In the genomic region with DNA sequence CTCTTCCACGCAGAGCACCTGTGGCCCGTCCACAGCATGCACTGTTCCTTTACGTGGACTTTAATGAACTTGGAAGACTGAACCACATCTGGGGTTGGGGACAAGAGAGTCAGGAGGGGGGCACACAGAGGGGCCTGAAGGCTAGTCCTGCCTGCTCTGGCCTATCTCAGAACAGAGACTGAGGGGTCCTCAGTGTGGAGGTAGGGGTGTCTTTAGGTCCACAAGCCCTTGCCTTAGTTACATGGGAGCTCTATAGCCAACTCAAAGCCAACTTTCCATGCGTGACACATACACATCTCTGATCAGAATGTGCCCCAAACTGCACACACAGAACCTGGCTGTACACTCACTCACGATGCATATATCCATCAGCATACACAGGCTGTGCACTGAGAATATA, we compare ENCODE assay signal across 17 mouse cellular contexts. TPM values are rescaled to one million over a fixed set of nuclear protein-coding genes. Genes with fewer than 3 reads are reported as not detected.
DNase-seq lines count a peak whose midpoint lies in the region; ATAC-seq and TF ChIP-seq lines count a peak whose summit lies in the region.
"Had no signal": no experiment of that assay in that cellular context is flagged by ENCODE, and none has a peak within 500 bp of the region (broad histone marks: within the 10 kb centered on the region; RNA-seq: fewer than 3 reads in every experiment).

No protein-coding gene starts in this region.

- H3K4me1 ChIP-seq in forebrain, embryonic 11.5 days (replicated peaks; ENCODE audit: control insufficient read depth, insufficient read depth, low read length) = peaks cover 49% of the 10 kb centered on the region
- peaks cover 61% of the 10 kb centered on the region for H3K4me1 ChIP-seq in hindbrain, embryonic 14.5 days (replicated peaks; ENCODE audit: control insufficient read depth, insufficient read depth, low read length)
- H3K4me1 ChIP-seq in midbrain, postnatal 0 days (ENCODE audit: insufficient read depth, low read length) = no peaks in the 10 kb centered on the region

- no peak for TF ChIP-seq CTCF in midbrain, postnatal 0 days (IDR thresholded peaks at IDR 0.05)

- H3K9ac ChIP-seq in forebrain, embryonic 11.5 days (ENCODE audit: low read length) = peak overlapping the region; percentile 98
- H3K9ac ChIP-seq in hindbrain, embryonic 14.5 days = peak overlapping the region; percentile 93
- peak overlapping the region; percentile 86; the same call in 1 of the 2 replicates for H3K9ac ChIP-seq in midbrain, postnatal 0 days (replicated peaks; ENCODE audit: low read length, poor library complexity, severe bottlenecking)

- H3K27me3 ChIP-seq in forebrain, embryonic 11.5 days (ENCODE audit: control insufficient read depth, insufficient read depth, low read length) = peaks cover 27% of the 10 kb centered on the region
- peaks cover 30% of the 10 kb centered on the region for H3K27me3 ChIP-seq in hindbrain, embryonic 14.5 days (ENCODE audit: control insufficient read depth, insufficient read depth, low read length)
- H3K27me3 ChIP-seq in midbrain, postnatal 0 days (ENCODE audit: insufficient read depth, low read length) = peaks cover 22% of the 10 kb centered on the region; the same call in 1 of the 2 replicates

- no peaks in the 10 kb centered on the region for H3K9me3 ChIP-seq in forebrain, embryonic 11.5 days (ENCODE audit: control insufficient read depth, low read length)
- no peaks in the 10 kb centered on the region for H3K9me3 ChIP-seq in hindbrain, embryonic 14.5 days (ENCODE audit: control insufficient read depth, low read length)
- no peaks in the 10 kb centered on the region for H3K9me3 ChIP-seq in midbrain, postnatal 0 days (ENCODE audit: low read length)
- H3K9me3 ChIP-seq: kidney, embryonic 15.5 days; limb, embryonic 13.5 days had no signal

- WGBS in forebrain, embryonic 11.5 days = 13% methylated on average over 5 of the region's 5 CpGs
- WGBS in hindbrain, embryonic 14.5 days = 15% methylated on average over 5 of the region's 5 CpGs
- 25% methylated on average over 5 of the region's 5 CpGs for WGBS in midbrain, postnatal 0 days

- H3K36me3 ChIP-seq in forebrain, embryonic 11.5 days (ENCODE audit: control insufficient read depth, insufficient read depth, low read length) = no peaks in the 10 kb centered on the region
- H3K36me3 ChIP-seq in hindbrain, embryonic 14.5 days (replicated peaks; ENCODE audit: control insufficient read depth, insufficient read depth) = no peaks in the 10 kb centered on the region
- H3K36me3 ChIP-seq in midbrain, postnatal 0 days (ENCODE audit: insufficient read depth, low read length) = no peaks in the 10 kb centered on the region
- H3K36me3 ChIP-seq: kidney, embryonic 15.5 days; limb, embryonic 13.5 days had no signal

- DNase-seq in cerebellum, adult 8-10 months = peak; percentile 26
- no peak for DNase-seq in cerebellum, postnatal 10 days
- DNase-seq in forebrain, embryonic 11.5 days (ENCODE audit: low spot score) = no peak
- no peak for DNase-seq in hindbrain, embryonic 14.5 days (ENCODE audit: low spot score)
- peak; percentile 2 for DNase-seq in midbrain, postnatal 0 days (ENCODE audit: low spot score)
- DNase-seq in frontal cortex, postnatal 14 days (ENCODE audit: low spot score in 2 of 2) = no peak
- no peak for DNase-seq in adrenal gland, adult 2 months
- no peak for DNase-seq in kidney, postnatal 36 days
- DNase-seq: layer of hippocampus, postnatal 36 days; lung, adult 18-20 months had no signal

- no peak for ATAC-seq in forebrain, embryonic 11.5 days (replicated peaks; ENCODE audit: low FRiP score)
- no peak for ATAC-seq in hindbrain, embryonic 14.5 days (ENCODE audit: low FRiP score)
- ATAC-seq in midbrain, postnatal 0 days (ENCODE audit: low FRiP score) = no peak

- peak overlapping the region; percentile 55 for H3K4me3 ChIP-seq in forebrain, embryonic 11.5 days (ENCODE audit: low read depth, low read length)
- H3K4me3 ChIP-seq in hindbrain, embryonic 14.5 days (replicated peaks; ENCODE audit: low read length) = peak overlapping the region; percentile 58
- peak overlapping the region; percentile 49 for H3K4me3 ChIP-seq in midbrain, postnatal 0 days (ENCODE audit: low read depth, low read length)

- peak overlapping the region; percentile 94 for H3K4me2 ChIP-seq in forebrain, embryonic 11.5 days (ENCODE audit: low read depth, low read length, severe bottlenecking)
- H3K4me2 ChIP-seq in hindbrain, embryonic 14.5 days (replicated peaks) = peak overlapping the region; percentile 94
- H3K4me2 ChIP-seq in midbrain, postnatal 0 days (ENCODE audit: low read depth, low read length, poor library complexity, severe bottlenecking) = peak overlapping the region; percentile 83

- peak overlapping the region; percentile 99 for H3K27ac ChIP-seq in forebrain, embryonic 11.5 days (ENCODE audit: low read depth, low read length)
- H3K27ac ChIP-seq in hindbrain, embryonic 14.5 days = peak overlapping the region; percentile 98
- H3K27ac ChIP-seq in midbrain, postnatal 0 days (ENCODE audit: low read depth, low read length) = peak overlapping the region; percentile 67
- H3K27ac ChIP-seq: kidney, embryonic 15.5 days; limb, embryonic 13.5 days had no signal

RNA-seq across cellular contexts. Expression of a gene that starts 52.9 kb away (rescaled TPM):
- polyA plus RNA-seq in forebrain, embryonic 11.5 days (2014; fragmentation: Nextera tagmentation; extraction: Ambion mirVana) = 0.36 TPM in 1 of 2 replicates, not detected in the other
- polyA plus RNA-seq in hindbrain, embryonic 14.5 days (2014; fragmentation: Nextera tagmentation; extraction: Ambion mirVana) = 0.48 and 0.76 TPM in 2 replicates
- 0.94 and 1.0 TPM in 2 replicates for total RNA-seq in midbrain, postnatal 0 days (2014; rRNA removed)
- 0.21 and 0.41 TPM in 2 replicates for polyA plus RNA-seq in midbrain, postnatal 0 days (2015; fragmentation: Nextera tagmentation; extraction: Ambion mirVana)
- total RNA-seq in adrenal gland, adult 2 months (2021) = 10 to 100 TPM in 1 of 2 experiments, 1 to 10 TPM in 1; 8.5 to 18.3 TPM
- 0.76 and 1.8 TPM in 2 replicates for polyA plus RNA-seq in adrenal gland, adult 2 months (2012; rRNA removed)
- total RNA-seq: heart, adult 8-10 months; hematopoietic stem cell, adult 5-6 weeks; layer of hippocampus, postnatal 36 days; megakaryocyte progenitor cell, adult 5-6 weeks; neutrophil, adult 5-6 weeks had no signal
- polyA plus RNA-seq: frontal cortex, adult 2 months had no signal

RNA-seq across cellular contexts. Expression of a gene that starts 59.5 kb away (rescaled TPM):
- 17.3 and 19.7 TPM in 2 replicates for polyA plus RNA-seq in forebrain, embryonic 11.5 days (2014; fragmentation: Nextera tagmentation; extraction: Ambion mirVana)
- polyA plus RNA-seq in hindbrain, embryonic 14.5 days (2014; fragmentation: Nextera tagmentation; extraction: Ambion mirVana) = 20.4 and 22.4 TPM in 2 replicates
- 45.5 and 59.6 TPM in 2 replicates for total RNA-seq in midbrain, postnatal 0 days (2014; rRNA removed)
- polyA plus RNA-seq in midbrain, postnatal 0 days (2015; fragmentation: Nextera tagmentation; extraction: Ambion mirVana) = 21.5 and 26.1 TPM in 2 replicates
- total RNA-seq in adrenal gland, adult 2 months (2021) = 100 to 1,000 TPM in 1 of 2 experiments, 10 to 100 TPM in 1; 78.4 to 114 TPM
- 173 and 185 TPM in 2 replicates for polyA plus RNA-seq in adrenal gland, adult 2 months (2012; rRNA removed)

Comparison
In these comparisons a context has a peak if more than half of its experiments do, and no peak if none do; other contexts are left out.
1. DNase-seq: peak in cerebellum, adult 8-10 months (single experiment) and midbrain, postnatal 0 days (single experiment); none in cerebellum, postnatal 10 days (0 of 2), forebrain, embryonic 11.5 days (single experiment), hindbrain, embryonic 14.5 days (single experiment), frontal cortex, postnatal 14 days (0 of 2), adrenal gland, adult 2 months (single experiment) and kidney, postnatal 36 days (0 of 2).
2. Peak in every context shown above with its lines, with median percentiles within 50 percentile points of each other: H3K27ac ChIP-seq, H3K4me2 ChIP-seq, H3K4me3 ChIP-seq and H3K9ac ChIP-seq.